Mouse (Mus musculus) frontal cortex, postnatal 10 days (tissue): ENCODE results near the gene Ccn5.

Experiments
- DNase-seq, 2 experiments: peaks; one replicate each; pipeline ENCODE4 v3.0.0; 2022; ENCODE audit warnings: low spot score in 2 of 2, mixed read lengths in 1 of 2

Ccn5 gene

GRCm38 (mm10) chr2:163820607-163821006, at the start of gene Ccn5:
Gene Ccn5, plus strand, starts transcription at chr2:163820861.
- no peak for DNase-seq

- no peak for DNase-seq
These were observed 44.0 kb upstream of the Ccn5 start for GRCm38 (mm10) chr2:163776661-163777060.

GRCm38 (mm10) chr2:163777061-163777460, 43.6 kb upstream of the Ccn5 start:
- DNase-seq, result no peak

GRCm38 (mm10) chr2:163778896-163779295, 41.8 kb upstream of the Ccn5 start:
- DNase-seq, result no peak

- DNase-seq, result no peak
These were observed 37.3 kb upstream of the Ccn5 start for GRCm38 (mm10) chr2:163783368-163783767.

- DNase-seq, result no peak
These were observed 36.8 kb upstream of the Ccn5 start for GRCm38 (mm10) chr2:163783901-163784300.

- DNase-seq, result no peak
These were observed 33.6 kb upstream of the Ccn5 start for GRCm38 (mm10) chr2:163787086-163787485.

GRCm38 (mm10) chr2:163787709-163788108, 33.0 kb upstream of the Ccn5 start:
- DNase-seq, result peak in 1 of 2 experiments; percentile 17

- peak; percentile 34 to 67 for DNase-seq
These were observed 32.2 kb upstream of the Ccn5 start for GRCm38 (mm10) chr2:163788484-163788883.

GRCm38 (mm10) chr2:163798411-163798810, 22.2 kb upstream of the Ccn5 start:
- DNase-seq, result no peak

GRCm38 (mm10) chr2:163800832-163801231, 19.8 kb upstream of the Ccn5 start:
- peak in 1 of 2 experiments; percentile 16 for DNase-seq

- no peak for DNase-seq
These were observed 19.3 kb upstream of the Ccn5 start for GRCm38 (mm10) chr2:163801406-163801805.

GRCm38 (mm10) chr2:163803838-163804237, 16.8 kb upstream of the Ccn5 start:
- DNase-seq, result no peak

- no peak for DNase-seq
These were observed 11.5 kb upstream of the Ccn5 start for GRCm38 (mm10) chr2:163809166-163809565.

- DNase-seq, result no peak
These were observed 11.0 kb upstream of the Ccn5 start for GRCm38 (mm10) chr2:163809704-163810103.

GRCm38 (mm10) chr2:163813077-163813476, 7.6 kb upstream of the Ccn5 start:
- no peak for DNase-seq

GRCm38 (mm10) chr2:163814739-163815465, 5.8 kb upstream of the Ccn5 start:
- DNase-seq, result no peak

GRCm38 (mm10) chr2:163823248-163823647, 2.6 kb downstream of the Ccn5 start:
- DNase-seq, result peak in 1 of 2 experiments; percentile 22

- DNase-seq, result no peak
These were observed 3.1 kb downstream of the Ccn5 start for GRCm38 (mm10) chr2:163823771-163824170.

- no peak for DNase-seq
These were observed 5.2 kb downstream of the Ccn5 start for GRCm38 (mm10) chr2:163825861-163826260.

GRCm38 (mm10) chr2:163826494-163826893, 5.8 kb downstream of the Ccn5 start:
- no peak for DNase-seq

- DNase-seq, result no peak
These were observed 10.5 kb downstream of the Ccn5 start for GRCm38 (mm10) chr2:163831163-163831562.

GRCm38 (mm10) chr2:163838043-163838442, 17.4 kb downstream of the Ccn5 start:
- DNase-seq, result peak; percentile 56 to 77

GRCm38 (mm10) chr2:163839519-163839918, 18.9 kb downstream of the Ccn5 start:
- DNase-seq, result no peak
